Mouse (Mus musculus) kidney, adult 9 months (tissue): ENCODE data around the gene Gm20388.

Source experiments
- DNase-seq: peaks from one replicate; pipeline ENCODE4 v3.0.0; 2022

Gm20388 gene

DNA sequence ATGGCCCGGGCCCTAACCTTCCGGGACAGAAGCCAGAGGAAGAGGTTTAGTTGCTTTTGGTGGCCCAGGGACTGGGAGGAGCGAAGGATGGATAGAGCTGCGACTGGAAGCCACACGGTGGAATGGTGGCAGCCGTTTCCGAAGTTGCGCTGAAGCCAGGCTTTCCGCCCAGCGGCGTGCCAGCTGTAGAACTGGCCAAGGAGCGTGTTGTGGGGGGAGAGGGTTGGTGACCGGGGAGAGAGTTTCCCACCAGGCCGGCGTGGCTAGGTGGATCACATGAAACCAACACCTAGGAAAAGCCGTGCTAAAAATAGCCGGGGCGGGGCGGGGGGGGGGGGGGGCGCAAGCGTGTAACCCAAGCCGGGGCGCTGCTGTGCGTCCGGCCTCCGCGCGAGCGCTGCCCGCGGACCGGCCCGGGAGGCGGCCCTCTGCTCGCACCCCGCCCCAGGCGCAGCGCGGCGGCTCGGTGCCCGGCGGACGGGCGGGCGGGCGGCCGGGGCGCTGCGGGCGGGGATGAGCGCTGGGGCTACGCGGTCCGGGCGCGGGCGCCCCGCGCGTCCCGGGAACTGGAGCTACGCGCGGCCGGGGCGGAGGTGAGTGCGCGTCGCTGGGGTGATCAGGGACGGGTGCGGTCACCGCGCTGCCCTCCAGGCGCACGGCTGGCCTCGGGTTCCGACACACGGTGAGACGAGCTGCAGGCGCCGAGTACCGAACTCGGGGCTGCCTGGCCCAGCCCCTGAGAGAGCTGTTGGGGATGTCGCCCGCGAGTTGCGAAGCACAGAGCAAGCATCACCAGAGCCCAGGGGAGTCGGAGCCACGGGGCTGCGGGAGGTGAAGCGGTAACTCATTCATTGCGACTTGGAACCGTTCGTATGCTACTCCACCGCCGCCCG, 2319.4 kb downstream of the Gm20388 start:
- DNase-seq, result no peak

DNA sequence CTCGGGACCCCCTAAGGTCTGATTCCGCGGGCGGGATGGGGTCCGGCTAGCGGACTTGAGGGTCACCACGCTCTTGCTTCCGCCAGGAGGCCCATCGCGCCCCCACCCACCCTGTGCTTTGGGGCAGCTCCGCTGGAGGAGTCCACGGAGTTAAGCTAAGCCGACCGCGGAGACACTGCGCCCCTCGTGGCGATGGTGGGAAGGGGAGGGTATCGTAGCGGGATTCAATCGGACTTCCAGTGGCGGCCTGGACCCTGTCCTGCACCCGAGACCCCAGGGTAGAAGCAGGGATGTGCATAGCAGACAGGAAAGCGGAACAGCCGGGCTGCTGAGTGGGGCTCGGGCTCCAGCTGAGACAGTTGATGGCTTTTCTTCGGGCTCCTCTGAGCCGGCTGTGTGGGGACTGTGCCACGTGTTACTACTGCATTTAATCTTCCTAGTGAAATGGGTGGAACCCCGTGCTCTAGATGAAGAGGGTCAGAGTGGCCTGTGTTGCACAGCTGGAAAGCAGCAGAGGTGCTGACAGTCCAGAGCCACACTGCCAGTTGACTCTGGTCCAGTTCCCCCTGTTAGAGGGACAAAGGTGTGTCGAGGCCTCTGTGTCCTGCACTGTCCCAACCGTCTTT, 2320.2 kb downstream of the Gm20388 start:
- DNase-seq, result peak; percentile 52

DNA sequence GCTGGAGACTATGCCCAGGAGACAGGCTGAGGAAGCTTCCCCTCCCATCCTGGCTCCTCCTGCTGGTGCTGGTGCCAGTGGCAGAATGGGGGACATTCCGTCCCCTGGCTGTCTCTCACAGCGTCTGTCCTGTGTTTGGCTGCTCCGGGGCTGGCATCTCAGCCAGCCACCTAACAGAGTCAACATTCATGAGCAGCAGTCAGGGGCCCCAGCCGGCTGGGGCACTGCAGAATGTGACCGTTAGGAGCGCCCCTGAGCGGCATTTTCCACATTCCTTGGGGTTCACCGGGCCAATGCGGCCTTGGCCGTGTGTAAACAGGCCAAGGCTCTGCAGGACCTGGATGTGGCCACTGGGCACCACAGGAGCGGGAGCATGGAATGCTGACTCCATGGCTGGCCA, 2323.4 kb downstream of the Gm20388 start:
- peak; percentile 41 for DNase-seq

DNA sequence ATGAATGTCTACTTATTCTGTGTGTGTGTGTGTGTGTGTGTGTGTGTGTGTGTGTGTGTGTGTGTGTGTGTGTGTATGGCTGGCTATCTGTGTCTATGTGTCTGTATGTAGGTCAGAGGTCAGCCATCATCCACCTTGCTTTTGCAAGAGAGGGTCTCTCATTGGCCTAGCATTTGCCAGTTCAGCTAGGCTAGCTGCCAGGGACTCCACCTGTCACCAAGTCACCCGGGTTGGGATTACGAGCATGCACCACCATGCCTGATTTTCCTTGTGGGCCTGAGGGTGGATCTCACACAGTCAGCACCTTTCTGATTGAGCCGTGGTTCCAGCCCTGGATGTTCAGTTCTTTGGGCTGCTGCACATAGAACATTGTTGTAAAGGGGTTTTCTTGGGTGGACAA, 2325.9 kb downstream of the Gm20388 start:
- no peak for DNase-seq

DNA sequence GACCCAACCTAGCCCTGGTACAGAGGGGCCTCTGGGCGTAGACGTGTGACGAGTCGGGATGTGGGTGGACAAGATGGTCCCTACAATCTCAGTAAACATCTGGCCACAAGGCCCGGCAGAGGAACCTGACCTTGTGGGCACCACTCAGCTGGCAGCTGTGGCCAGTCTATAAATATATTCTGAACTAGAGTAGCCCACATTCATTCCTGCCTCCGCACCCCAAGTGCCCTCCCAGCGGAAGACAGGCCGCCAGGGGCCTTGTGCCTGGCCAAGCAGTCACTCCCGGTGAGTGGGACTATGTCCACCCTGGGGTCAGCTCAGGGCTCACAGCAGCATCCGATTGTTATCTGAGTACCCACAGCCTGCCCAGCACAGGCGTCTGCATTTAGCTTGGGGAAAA, 2327.6 kb downstream of the Gm20388 start:
- no peak for DNase-seq

DNA sequence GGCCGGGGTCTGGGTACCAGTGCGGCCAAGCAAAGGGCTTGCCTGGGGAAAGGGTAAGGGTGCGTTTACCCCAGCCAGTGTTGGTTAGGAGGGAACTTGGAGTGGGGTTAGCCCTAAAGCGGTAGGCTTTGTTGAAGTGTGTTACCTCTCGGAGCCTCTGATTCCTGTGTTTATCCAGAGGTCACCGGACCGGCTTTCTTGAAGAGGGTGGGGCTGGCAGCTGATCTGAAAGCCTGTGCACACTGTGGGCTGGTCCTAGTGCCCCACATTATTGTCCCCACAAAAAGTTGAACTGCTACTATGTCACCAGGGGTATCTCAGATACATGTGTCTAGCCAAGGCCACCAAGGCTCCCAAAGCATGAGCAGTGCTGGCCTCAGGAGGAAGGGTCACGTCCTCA, 2328.1 kb downstream of the Gm20388 start:
- no peak for DNase-seq

DNA sequence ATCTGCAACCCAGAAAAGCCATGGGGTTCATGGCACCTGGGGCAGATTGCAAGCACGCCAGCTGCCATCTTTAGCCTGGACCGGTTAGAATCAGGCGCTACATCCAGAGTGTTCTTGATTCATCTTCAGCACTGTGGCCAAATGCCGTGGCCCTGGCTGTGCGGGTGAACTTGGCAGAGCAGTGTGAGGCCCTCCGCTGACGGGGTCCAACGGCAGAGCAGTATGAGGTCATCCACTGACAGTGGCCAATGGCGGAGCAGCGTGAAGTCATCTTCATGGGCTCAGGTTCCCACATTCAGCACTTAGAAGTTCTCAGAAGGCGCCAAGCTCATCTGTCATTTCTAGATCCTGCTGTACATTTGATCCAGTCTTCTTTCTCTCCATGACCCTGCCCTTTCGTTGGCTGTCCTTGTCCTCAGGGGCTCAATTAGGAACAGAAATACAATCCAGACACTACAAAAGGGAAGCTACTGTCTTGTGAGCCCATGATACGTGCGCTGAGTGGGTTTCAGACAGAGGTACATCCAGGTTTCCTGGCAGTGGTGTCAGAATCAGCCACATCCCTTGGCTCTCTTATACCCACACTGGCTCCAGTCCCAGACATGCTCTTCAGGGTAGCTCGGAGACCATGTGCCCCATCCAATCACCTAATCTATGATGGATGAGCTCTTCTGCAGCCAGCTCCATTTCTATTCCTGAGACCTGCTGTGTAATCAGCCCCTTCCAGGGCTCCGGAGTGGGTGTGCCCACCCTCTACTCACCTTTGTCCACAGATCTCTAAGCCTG, 2329.8 kb downstream of the Gm20388 start:
- no peak for DNase-seq

DNA sequence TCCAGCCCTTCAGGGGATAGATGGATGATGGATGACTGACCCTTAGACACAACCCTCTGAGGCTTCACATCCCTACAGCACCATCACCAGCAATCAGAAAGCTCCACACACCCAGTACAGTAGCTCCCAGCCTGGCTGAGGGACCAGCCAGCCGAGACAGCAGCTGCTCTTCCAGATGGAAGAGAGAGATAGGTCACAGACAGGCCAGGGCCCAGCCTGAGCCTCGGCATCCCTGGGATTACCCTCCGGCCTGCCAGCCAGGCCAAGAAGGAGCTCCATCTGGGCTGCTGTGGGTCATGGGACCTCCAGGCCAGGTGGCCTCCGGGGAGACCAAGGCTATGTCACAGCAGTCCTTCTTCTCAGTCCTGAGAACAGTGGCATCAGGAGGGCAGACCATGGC, 2332.7 kb downstream of the Gm20388 start:
- DNase-seq, result no peak

DNA sequence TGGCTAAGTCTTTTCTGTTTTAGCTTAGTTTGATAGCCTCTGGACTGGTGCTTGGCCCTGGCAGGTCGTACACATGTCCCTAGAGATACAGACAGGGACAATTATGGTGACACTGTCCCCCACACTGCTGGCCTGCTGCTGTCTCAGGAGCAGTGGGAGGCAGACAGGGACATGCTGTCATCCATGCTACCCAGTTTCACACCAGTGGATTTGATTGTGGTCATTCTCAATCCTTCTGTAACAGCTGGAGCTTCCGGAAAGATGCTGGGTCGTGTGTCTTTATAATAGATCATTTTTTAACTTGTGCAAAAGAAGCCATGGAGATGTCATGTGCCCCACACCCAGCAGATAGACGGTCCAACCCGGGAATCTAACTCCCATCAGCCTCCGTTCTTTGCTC, 2334.5 kb downstream of the Gm20388 start:
- no peak for DNase-seq

DNA sequence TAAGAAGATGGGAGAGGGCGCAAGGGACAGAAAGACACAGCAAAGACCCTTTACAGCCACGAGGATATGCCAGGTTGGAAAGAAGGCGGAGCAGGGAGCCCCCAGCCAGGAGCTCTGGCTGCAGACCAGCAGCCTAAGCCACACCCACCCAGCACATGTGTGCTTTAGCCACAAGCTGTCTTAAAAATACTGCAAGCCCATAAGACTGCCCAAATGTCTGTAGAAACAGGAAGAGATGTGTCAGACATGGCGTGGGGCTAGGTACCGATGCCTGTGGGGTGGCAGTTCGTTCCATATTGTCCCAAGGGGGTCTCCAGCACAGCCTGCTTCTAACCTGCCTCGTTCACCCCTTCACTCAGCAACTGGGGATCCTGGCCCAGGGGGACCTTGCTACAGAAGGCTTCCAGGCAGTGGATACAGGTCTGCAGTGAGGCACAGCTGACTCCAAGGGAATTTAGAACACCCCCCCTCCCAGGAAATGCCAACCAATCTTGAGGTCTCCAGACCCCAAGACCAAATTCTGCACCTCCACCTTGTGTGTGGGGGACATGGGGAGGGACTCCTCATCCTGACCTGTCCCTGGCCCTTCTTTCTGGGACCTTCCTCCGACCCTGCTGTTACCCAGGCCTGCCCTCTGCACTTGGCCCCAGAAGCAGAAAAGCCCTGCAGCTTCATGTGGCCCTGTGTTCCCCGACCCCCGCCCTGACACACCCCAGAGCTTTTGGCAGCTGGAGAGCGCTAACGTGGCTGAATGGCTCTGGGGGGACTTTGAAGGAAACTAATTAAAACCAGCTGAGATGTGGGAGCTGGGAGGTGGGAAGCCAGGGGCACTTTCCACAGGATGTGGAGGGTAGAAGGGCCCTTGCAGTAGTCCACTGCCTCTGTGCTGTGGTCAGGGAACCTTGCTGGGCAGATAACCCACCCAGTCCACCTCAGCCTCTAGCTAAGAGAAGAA, 2335.9 kb downstream of the Gm20388 start:
- DNase-seq, result no peak

DNA sequence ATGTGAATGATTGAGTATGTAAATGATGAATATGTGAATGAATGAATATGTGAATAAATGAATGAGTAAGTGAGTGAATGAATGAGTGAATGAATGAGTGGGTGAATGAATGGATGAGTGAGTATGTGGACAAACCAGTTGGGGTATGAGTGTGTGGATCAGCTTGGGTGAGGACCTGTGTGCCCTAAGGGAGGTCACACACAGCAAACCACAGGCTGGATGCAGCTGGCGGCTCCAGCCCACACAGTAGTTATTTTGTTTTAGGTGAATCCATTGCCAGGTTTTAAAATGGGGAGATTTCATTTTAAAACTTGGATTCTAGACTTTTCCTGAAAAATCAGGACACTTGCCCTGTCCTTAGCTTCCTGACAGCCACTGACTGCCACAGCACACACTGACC, 2341.1 kb downstream of the Gm20388 start:
- no peak for DNase-seq

DNA sequence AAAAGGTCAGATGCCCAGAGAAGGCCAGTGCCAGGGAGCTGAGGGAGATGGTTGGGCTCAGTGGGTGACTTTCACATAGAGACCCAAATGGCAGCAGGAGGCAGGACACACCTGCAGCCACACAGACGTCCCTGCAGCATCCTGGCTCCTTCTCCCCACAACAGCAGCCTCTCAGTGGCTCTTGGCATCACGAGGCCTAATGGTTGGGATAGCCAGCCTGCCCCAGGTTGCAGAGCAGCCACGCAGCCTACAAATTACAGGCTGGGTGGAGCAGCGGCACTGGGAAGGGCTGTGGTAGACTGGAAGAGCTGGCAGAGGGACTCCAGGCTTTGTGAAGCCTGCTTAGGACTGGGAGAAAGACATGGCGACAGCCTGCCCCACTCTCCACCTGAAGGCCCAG, 2341.7 kb downstream of the Gm20388 start:
- DNase-seq, result no peak

DNA sequence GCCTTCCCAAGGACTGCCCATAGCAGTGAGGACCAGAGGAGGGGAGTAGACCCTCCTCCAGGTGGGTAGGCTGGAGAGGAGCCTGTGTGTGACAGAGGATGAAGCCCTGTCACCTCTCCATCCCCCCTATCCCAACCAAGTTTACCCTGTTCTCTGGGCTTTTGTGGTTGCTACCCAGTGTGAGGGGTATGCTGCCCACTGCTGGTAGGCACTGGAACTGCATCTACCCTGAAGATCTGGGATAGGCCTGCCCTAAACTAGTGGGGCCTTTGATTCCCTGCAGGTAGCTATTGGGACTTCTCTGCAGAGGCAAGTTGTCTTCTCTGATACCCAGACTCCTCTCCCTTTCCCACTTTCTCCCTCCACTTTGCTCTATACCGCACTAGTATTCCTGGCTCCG, 2348.7 kb downstream of the Gm20388 start:
- DNase-seq, result peak; percentile 67

DNA sequence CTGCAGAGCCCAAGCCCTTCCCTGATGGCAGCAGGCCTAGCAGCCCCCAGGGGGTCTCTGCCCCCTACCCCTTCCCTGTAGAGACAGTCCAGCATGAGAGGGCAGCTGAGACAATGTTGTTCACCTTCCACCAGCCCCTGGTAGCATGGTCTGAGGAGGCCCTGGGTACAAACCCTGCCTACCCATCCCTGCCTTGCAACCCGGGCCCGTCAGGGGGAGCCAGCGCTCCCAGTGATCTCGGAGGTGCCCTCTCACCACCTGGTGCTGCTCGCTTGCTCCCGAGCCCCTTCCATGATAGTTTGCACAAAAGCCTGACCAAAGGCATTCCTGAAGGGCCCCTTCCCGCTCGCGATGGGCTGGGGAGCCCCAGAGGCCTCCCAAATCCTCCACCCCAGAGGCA, 2350.1 kb downstream of the Gm20388 start:
- DNase-seq, result no peak

DNA sequence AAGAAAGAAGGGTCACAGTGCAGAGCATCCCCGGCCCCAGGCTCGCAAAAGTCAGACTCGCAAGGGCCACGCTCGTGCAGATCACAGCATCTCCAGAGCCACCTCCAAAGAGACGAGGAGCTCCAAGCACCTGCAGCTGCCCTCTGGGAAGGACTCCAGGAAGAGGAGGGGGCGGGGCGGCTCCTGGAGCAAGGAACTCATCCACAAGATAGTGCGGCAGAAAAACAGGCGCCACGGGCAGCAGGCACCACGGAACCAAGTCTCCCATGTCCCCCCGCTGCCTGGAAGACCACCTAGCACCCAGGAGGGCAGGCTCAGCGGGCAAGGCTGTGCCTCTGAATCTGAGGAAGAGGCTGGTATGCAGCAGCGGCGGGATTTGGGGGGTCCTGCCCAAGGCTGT, 2352.2 kb downstream of the Gm20388 start:
- DNase-seq, result no peak

DNA sequence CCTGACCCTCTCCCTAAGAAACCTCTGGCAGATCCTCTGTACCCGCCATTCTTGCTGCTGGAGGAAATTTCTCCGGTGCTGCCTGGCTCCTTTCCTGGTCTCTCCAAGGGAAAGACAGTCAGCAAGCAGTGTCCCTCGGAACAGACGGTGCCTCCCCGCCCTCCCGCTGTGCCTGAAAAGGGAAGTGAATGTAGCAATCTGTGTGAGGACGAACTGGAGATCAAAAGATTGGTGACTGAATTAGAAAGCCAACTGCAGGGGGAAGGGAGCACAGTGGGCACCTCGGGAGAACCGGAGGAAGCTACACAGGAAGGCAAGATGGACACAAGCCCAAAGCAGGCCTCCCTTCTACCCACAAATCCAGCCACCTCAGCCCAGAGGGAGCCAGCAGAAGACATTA, 2353.6 kb downstream of the Gm20388 start:
- no peak for DNase-seq

DNA sequence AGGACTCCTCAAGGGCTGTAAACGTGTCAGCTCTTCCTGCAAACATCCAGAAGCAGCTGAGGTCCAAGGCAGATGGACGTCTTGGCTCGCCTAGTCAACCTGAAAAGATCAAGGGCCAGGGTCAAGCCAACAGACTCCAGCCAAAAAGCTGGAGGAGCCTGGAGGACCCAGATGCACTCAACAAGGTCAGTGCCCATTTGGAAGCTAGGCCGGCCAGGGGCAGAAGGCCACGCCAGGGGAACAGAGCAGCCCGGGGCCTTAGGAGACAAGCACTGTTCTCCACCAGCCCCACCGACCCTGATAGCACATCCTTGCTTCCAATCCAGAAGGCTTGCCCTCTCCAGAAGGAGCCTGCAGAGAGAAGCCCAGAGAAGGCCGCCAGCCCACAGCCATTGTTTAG, 2354.9 kb downstream of the Gm20388 start:
- DNase-seq, result no peak

DNA sequence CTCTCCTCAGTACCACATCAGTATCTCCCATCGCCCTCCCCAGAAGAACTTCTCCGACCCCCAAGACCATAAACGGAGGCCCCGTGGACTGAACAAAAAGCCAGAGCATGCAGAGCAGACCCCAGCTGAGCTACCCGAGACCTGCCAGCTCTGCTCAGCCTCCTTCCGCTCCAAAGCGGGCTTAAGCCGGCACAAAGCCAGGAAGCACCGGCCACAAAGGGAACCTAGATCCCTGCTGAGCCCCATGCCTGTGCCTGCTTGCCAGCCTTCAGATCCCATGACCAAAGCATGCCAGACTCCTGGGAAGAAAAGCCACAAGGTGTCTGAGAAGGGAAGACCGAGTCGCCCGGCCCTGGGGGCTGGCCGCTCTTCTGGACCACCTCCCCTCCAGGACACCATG, 2356.2 kb downstream of the Gm20388 start:
- DNase-seq, result no peak

DNA sequence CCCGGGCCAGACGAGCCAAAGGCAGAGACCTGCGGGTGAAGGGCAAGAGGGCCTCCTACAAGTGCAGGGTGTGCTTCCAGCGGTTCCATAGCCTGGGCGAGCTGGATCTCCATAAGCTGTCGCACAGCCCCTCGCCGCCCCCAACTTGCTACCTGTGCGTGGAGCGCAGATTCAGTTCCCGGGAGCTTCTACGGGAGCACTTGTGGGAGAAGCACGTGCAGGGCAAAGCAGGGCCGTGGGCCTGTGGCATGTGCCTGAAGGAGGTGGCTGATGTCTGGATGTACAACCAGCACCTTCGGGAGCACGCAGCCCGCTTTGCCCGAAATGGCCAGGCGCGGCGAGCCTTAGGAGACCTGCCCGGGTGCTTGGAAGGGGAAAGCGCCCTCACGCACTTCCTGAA, 2358.2 kb downstream of the Gm20388 start:
- DNase-seq, result no peak

DNA sequence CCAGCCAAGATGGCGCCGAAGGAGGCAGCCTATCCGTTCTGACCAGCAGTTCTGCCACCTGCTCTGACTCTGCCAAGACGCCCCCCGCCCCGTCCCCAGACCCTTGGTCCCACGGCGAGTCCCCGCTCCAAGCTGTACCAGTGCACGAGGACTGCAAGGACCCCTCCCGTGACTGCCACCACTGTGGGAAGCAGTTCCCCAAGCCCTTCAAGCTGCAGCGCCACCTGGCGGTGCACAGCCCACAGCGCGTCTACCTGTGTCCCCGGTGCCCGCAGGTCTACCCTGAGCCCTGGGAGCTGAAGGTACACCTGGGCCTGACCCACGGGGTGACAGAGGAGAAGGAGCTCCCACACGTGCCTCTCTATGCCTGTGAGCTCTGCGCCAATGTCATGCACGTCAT, 2358.8 kb downstream of the Gm20388 start:
- peak; percentile 75 for DNase-seq

DNA sequence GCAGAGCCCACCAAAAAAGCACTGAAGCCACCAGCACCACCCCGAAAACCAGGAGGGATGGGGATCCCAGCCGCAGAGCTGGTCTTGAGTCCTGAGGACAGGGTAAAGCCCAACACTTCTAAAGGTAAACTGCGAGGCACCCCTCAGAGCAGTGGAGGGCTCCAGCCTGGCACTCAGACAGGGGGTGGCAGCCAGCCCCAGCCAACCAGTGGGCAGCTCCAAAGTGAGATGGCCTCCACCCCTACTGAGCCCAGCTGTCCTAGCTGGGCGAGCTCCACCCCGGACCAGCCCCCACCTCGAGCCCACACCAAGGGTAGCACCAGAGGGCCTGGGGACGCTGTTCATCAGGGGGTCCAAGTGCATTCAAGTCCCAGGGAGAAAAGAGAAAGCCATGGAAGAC, 2359.9 kb downstream of the Gm20388 start:
- DNase-seq, result no peak

DNA sequence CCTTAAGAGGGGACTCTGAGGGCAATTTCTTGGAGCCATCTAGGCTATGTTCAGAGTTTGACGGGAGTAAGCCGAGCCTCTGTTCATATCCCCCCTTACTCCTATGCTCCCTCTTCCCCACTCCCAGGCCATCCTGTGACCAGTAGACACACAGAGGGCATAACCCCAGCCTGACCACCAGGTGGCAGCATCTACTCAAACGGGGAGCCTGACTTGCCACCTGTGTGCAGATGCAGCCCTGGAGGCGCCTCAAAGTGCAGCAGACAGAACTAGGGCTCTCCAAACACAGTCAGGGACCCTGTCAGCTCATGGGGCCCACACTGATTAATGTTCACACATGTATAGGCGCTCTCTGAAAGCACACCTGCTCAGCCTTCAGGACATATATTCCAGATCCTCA, 2362.5 kb downstream of the Gm20388 start:
- peak; percentile 79 for DNase-seq

DNA sequence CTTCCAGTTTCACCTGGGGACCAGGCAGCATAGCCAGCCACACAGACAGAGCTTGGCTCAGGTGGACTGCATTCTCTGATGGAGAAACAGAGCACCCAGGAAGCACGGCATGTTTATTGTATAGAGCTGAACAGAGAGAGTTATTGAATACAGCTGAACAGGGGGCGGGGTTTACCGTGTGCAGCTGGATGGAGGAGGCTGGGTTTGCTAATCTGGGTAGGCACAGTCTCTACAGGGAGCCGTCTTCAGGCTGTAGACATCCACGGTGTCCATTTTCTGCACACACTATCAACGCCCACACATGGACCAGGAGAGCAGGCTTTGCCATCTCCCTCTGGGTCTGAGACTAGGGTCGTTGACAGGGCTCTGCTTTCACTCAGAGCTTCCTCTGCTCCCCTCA, 2363.2 kb downstream of the Gm20388 start:
- no peak for DNase-seq
